In genomic region chr7:130896064-130896463, GRCm38 (mm10) we compare ENCODE assay signal across 24 mouse cellular contexts. TPM values are rescaled to one million over a fixed set of nuclear protein-coding genes. Genes with fewer than 3 reads are reported as not detected.
DNase-seq lines count a peak whose midpoint lies in the region; ATAC-seq and TF ChIP-seq lines count a peak whose summit lies in the region.
"Had no signal": no experiment of that assay in that cellular context is flagged by ENCODE, and none has a peak within 500 bp of the region (broad histone marks: within the 10 kb centered on the region; RNA-seq: fewer than 3 reads in every experiment).

No protein-coding gene starts in this region.

- no peak overlapping the region for H3K4me3 ChIP-seq in layer of hippocampus, adult 2 months
- no peak overlapping the region for H3K4me3 ChIP-seq in forebrain, postnatal 0 days (ENCODE audit: low read depth, low read length)
- no peak overlapping the region for H3K4me3 ChIP-seq in intestine, embryonic 16.5 days (ENCODE audit: low read length)
- H3K4me3 ChIP-seq: forebrain, embryonic 10.5 days; heart, embryonic 12.5 days; liver, embryonic 13.5 days; midbrain, embryonic 12.5 days; neural tube, embryonic 15.5 days had no signal

- H3K4me1 ChIP-seq in forebrain, postnatal 0 days (ENCODE audit: insufficient read depth) = no peaks in the 10 kb centered on the region
- no peaks in the 10 kb centered on the region for H3K4me1 ChIP-seq in intestine, embryonic 16.5 days (ENCODE audit: control insufficient read depth, insufficient read depth, low read length)
- H3K4me1 ChIP-seq: liver, embryonic 13.5 days; neural tube, embryonic 15.5 days had no signal

- H3K36me3 ChIP-seq in forebrain, postnatal 0 days (ENCODE audit: insufficient read depth) = peaks cover 25% of the 10 kb centered on the region
- peaks cover 6% of the 10 kb centered on the region; the same call in 1 of the 2 replicates for H3K36me3 ChIP-seq in intestine, embryonic 16.5 days (ENCODE audit: control insufficient read depth, insufficient read depth, low read length)
- H3K36me3 ChIP-seq: liver, embryonic 13.5 days had no signal

- no peak overlapping the region for H3K9ac ChIP-seq in forebrain, postnatal 0 days
- no peak overlapping the region for H3K9ac ChIP-seq in intestine, embryonic 16.5 days (ENCODE audit: low read depth, low read length)
- H3K9ac ChIP-seq: heart, embryonic 12.5 days; liver, embryonic 13.5 days; midbrain, embryonic 12.5 days; neural tube, embryonic 15.5 days had no signal

- no peak overlapping the region for H3K4me2 ChIP-seq in forebrain, postnatal 0 days (ENCODE audit: low read depth)
- no peak overlapping the region for H3K4me2 ChIP-seq in intestine, embryonic 16.5 days (ENCODE audit: low read depth, low read length)
- H3K4me2 ChIP-seq: heart, embryonic 12.5 days; liver, embryonic 13.5 days; midbrain, embryonic 12.5 days; neural tube, embryonic 15.5 days had no signal

- 65% methylated on average over 3 of the region's 3 CpGs for WGBS in forebrain, postnatal 0 days
- 83% methylated on average over 3 of the region's 3 CpGs for WGBS in intestine, embryonic 16.5 days

- peak overlapping the region; percentile 83 for H3K27ac ChIP-seq in layer of hippocampus, adult 2 months
- no peak overlapping the region for H3K27ac ChIP-seq in forebrain, postnatal 0 days (ENCODE audit: low read depth, low read length)
- no peak overlapping the region for H3K27ac ChIP-seq in intestine, embryonic 16.5 days (ENCODE audit: low read length)
- H3K27ac ChIP-seq: forebrain, embryonic 10.5 days; liver, embryonic 13.5 days; midbrain, embryonic 12.5 days; neural tube, embryonic 15.5 days; stomach, postnatal 0 days had no signal

- no peak for ATAC-seq in forebrain, postnatal 0 days
- ATAC-seq in intestine, embryonic 16.5 days = no peak

- DNase-seq in cerebellum, adult 9-10 months = peak; percentile 30
- DNase-seq in cerebellum, adult 11-12 months = no peak
- no peak for DNase-seq in layer of hippocampus, adult 2 months (ENCODE audit: low spot score in 2 of 2)
- DNase-seq in layer of hippocampus, postnatal 10 days (ENCODE audit: low spot score in 2 of 2) = no peak
- peak; percentile 37 to 45 for DNase-seq in right cerebral cortex, adult 2 months (ENCODE audit: low spot score in 2 of 2)
- DNase-seq in right cerebral cortex, postnatal 4 days = no peak
- no peak for DNase-seq in forebrain, postnatal 0 days
- DNase-seq: adrenal gland, postnatal 10 days; gastrocnemius, postnatal 25 days; heart, adult 18-20 months; heart, postnatal 10 days; kidney, adult 8-10 months; kidney, postnatal 14 days; layer of hippocampus, postnatal 36 days; liver, embryonic 13.5 days; lung, adult 2 months; lung, postnatal 14 days had no signal

- TF ChIP-seq CTCF in layer of hippocampus, adult 2 months (conservative IDR thresholded peaks at IDR 0.05) = no peak
- no peak for TF ChIP-seq CTCF in forebrain, postnatal 0 days (IDR thresholded peaks at IDR 0.05; ENCODE audit: low read depth)

- H3K27me3 ChIP-seq in forebrain, postnatal 0 days (ENCODE audit: insufficient read depth, low read length) = no peaks in the 10 kb centered on the region
- no peaks in the 10 kb centered on the region for H3K27me3 ChIP-seq in intestine, embryonic 16.5 days (replicated peaks; ENCODE audit: control insufficient read depth, insufficient read depth, low read length)
- H3K27me3 ChIP-seq: heart, embryonic 12.5 days; liver, embryonic 13.5 days; midbrain, embryonic 12.5 days; neural tube, embryonic 15.5 days had no signal

- H3K9me3 ChIP-seq in forebrain, postnatal 0 days (ENCODE audit: low read length) = no peaks in the 10 kb centered on the region
- H3K9me3 ChIP-seq in intestine, embryonic 16.5 days (ENCODE audit: control insufficient read depth, low read length) = no peaks in the 10 kb centered on the region
- H3K9me3 ChIP-seq: forebrain, embryonic 10.5 days; heart, embryonic 12.5 days; liver, embryonic 13.5 days; midbrain, embryonic 12.5 days; neural tube, embryonic 15.5 days had no signal

RNA-seq across cellular contexts. Expression of gene Plekha1, which starts 30.5 kb away (rescaled TPM):
- 10 to 100 TPM; 87.1 to 91.2 TPM for total RNA-seq in layer of hippocampus, adult 2 months (2021)
- total RNA-seq in layer of hippocampus, postnatal 10 days (2021) = 10 to 100 TPM; 85.2 to 91.1 TPM
- total RNA-seq in forebrain, postnatal 0 days (2014; rRNA removed) = 84.6 and 112 TPM in 2 replicates
- polyA plus RNA-seq in forebrain, postnatal 0 days (2015; fragmentation: Nextera tagmentation; extraction: Ambion mirVana) = 38.7 and 47.7 TPM in 2 replicates
- polyA plus RNA-seq in intestine, embryonic 16.5 days (2015; fragmentation: Nextera tagmentation; extraction: Ambion mirVana) = 36.6 and 39.0 TPM in 2 replicates

RNA-seq across cellular contexts. Expression of gene Htra1, which starts 39.8 kb away (rescaled TPM):
- total RNA-seq in layer of hippocampus, adult 2 months (2021) = 100 to 1,000 TPM; 239 to 255 TPM
- total RNA-seq in layer of hippocampus, postnatal 10 days (2021) = 100 to 1,000 TPM; 228 to 241 TPM
- total RNA-seq in forebrain, postnatal 0 days (2014; rRNA removed) = 30.4 and 36.2 TPM in 2 replicates
- polyA plus RNA-seq in forebrain, postnatal 0 days (2015; fragmentation: Nextera tagmentation; extraction: Ambion mirVana) = 31.7 and 37.3 TPM in 2 replicates
- polyA plus RNA-seq in intestine, embryonic 16.5 days (2015; fragmentation: Nextera tagmentation; extraction: Ambion mirVana) = 15.8 and 15.9 TPM in 2 replicates
- total RNA-seq: megakaryocyte, adult 5-6 weeks had no signal

Comparison
In these comparisons a context has a peak if more than half of its experiments do, and no peak if none do; other contexts are left out.
1. DNase-seq: peak in cerebellum, adult 9-10 months (single experiment) and right cerebral cortex, adult 2 months (2 of 2); none in cerebellum, adult 11-12 months (single experiment), layer of hippocampus, adult 2 months (0 of 2), layer of hippocampus, postnatal 10 days (0 of 2), right cerebral cortex, postnatal 4 days (single experiment) and forebrain, postnatal 0 days (single experiment).